Mouse (Mus musculus) limb, embryonic 12.5 days (tissue): ENCODE measurements around the gene Hoxd11. TPM values are rescaled to one million over a fixed set of nuclear protein-coding genes. Genes with fewer than 3 reads are reported as not detected.

Experiments
- ATAC-seq: fragments of 200-750 bp; cut with Nextera tagmentation; 2 replicates; pipeline ENCODE4 v1.8.0; 2017; ENCODE audit warnings: low read depth, moderate TSS enrichment; ENCODE audit not compliant: insufficient number of reproducible peaks, insufficient read depth, low FRiP score, low TSS enrichment
- H3K27ac ChIP-seq: fragments of 300-500 bp; sonication (generic); 2 replicates; pipeline ENCODE4 v1.5.1; 2016; ENCODE audit warnings: mild to moderate bottlenecking, moderate library complexity
- H3K27me3 ChIP-seq: fragments of 300-500 bp; sonication (generic); 2 replicates; pipeline ENCODE4 v1.6.1; 2016; ENCODE audit warnings: mild to moderate bottlenecking, moderate library complexity
- H3K36me3 ChIP-seq: fragments of 300-500 bp; sonication (generic); 2 replicates; pipeline ENCODE4 v1.6.1; 2016; ENCODE audit warnings: mild to moderate bottlenecking, moderate library complexity
- H3K4me1 ChIP-seq: fragments of 300-500 bp; sonication (generic); replicated peaks from 2 replicates; pipeline ENCODE4 v1.6.1; 2016
- H3K4me2 ChIP-seq: fragments of 300-500 bp; sonication (generic); 2 replicates; pipeline ENCODE4 v1.6.1; 2016; ENCODE audit warnings: mild to moderate bottlenecking, moderate library complexity
- H3K4me3 ChIP-seq: fragments of 300-500 bp; sonication (generic); replicated peaks from 2 replicates; pipeline ENCODE4 v1.5.1; 2016; ENCODE audit warnings: mild to moderate bottlenecking
- H3K9ac ChIP-seq: fragments of 300-500 bp; sonication (generic); replicated peaks from 2 replicates; pipeline ENCODE4 v1.6.1; 2016; ENCODE audit warnings: mild to moderate bottlenecking, moderate library complexity
- H3K9me3 ChIP-seq: fragments of 300-500 bp; sonication (generic); 2 replicates; pipeline ENCODE4 v1.6.1; 2016; ENCODE audit warnings: mild to moderate bottlenecking, moderate library complexity
- WGBS: fragments of 180-500 bp; shearing (Covaris S2); methylation state at CpG from one replicate; pipeline ENCODE4 v1.1.7; 2016; 5-methylcytosine and 5-hydroxymethylcytosine counted together
- polyA plus RNA-seq: library from polyadenylated mRNA; unstranded; fragments of >200 nt; fragmentation: Nextera tagmentation; extraction: Ambion mirVana; gene quantifications from 2 replicates; pipeline ENCODE4 v1.2.1, GENCODE M21; 2016

Gene Hoxd11
- polyA plus RNA-seq, 1 experiment from 2014 or later, result 62.0 TPM

GRCm38 (mm10) chr2:74667191-74667841 lies 12.0 kb upstream of the Hoxd11 start:
- Histone ChIP-seq H3K27me3 (peaks cover 64% of the 10 kb centered on the region), H3K4me1 (peaks cover 22% of the 10 kb centered on the region), H3K4me3 (peak overlapping the region; percentile 90), H3K9ac (peak overlapping the region; percentile 99), H3K9me3 (no peaks in the 10 kb centered on the region), H3K36me3 (no peaks in the 10 kb centered on the region), H3K4me2 (peak overlapping the region; percentile 74), H3K27ac (peak overlapping the region; percentile 95)
- under 1% methylated on average over 36 of the region's 36 CpGs for WGBS
- ATAC-seq, result no peak

GRCm38 (mm10) chr2:74667842-74668357 lies 11.5 kb upstream of the Hoxd11 start, which contains the start of gene Hoxd13:
Gene Hoxd13, plus strand, starts transcription at chr2:74668310.
- Histone ChIP-seq H3K4me1 (peaks cover 22% of the 10 kb centered on the region), H3K9ac (peak within 1 kb of the TSS; percentile 99), H3K4me3 (peak within 1 kb of the TSS; percentile 90), H3K27me3 (peaks cover 68% of the 10 kb centered on the region), H3K4me2 (peak within 1 kb of the TSS; percentile 74), H3K36me3 (no peaks in the 10 kb centered on the region), H3K27ac (peak within 1 kb of the TSS; percentile 95), H3K9me3 (no peaks in the 10 kb centered on the region)
- WGBS, result under 1% methylated on average over 28 of the region's 51 CpGs
- peak; percentile 89 for ATAC-seq

GRCm38 (mm10) chr2:74668370-74669229 lies 10.8 kb upstream of the Hoxd11 start:
- Histone ChIP-seq H3K9ac (peak overlapping the region; percentile 99), H3K27ac (peak overlapping the region; percentile 95), H3K9me3 (no peaks in the 10 kb centered on the region), H3K4me3 (peak overlapping the region; percentile 90), H3K4me1 (peaks cover 21% of the 10 kb centered on the region), H3K27me3 (peaks cover 69% of the 10 kb centered on the region), H3K4me2 (peak overlapping the region; percentile 74), H3K36me3 (no peaks in the 10 kb centered on the region)
- no peak for ATAC-seq
- WGBS, result under 1% methylated on average over 72 of the region's 74 CpGs

GRCm38 (mm10) chr2:74669230-74669578 lies 10.2 kb upstream of the Hoxd11 start:
- H3K4me2 ChIP-seq, result peak overlapping the region; percentile 74
- peaks cover 27% of the 10 kb centered on the region for H3K4me1 ChIP-seq
- peak overlapping the region; percentile 99 for H3K9ac ChIP-seq
- peak overlapping the region; percentile 95 for H3K27ac ChIP-seq
- H3K36me3 ChIP-seq, result no peaks in the 10 kb centered on the region
- H3K27me3 ChIP-seq, result peaks cover 69% of the 10 kb centered on the region
- WGBS, result 0% methylated on average over 3 of the region's 3 CpGs
- H3K9me3 ChIP-seq, result no peaks in the 10 kb centered on the region
- no peak for ATAC-seq
- peak overlapping the region; percentile 90 for H3K4me3 ChIP-seq

GRCm38 (mm10) chr2:74669650-74670235 lies 9.6 kb upstream of the Hoxd11 start:
- no peak for ATAC-seq
- H3K4me3 ChIP-seq, result peak overlapping the region; percentile 90
- peak overlapping the region; percentile 95 for H3K27ac ChIP-seq
- no peaks in the 10 kb centered on the region for H3K9me3 ChIP-seq
- H3K27me3 ChIP-seq, result peaks cover 69% of the 10 kb centered on the region
- H3K9ac ChIP-seq, result peak overlapping the region; percentile 99
- peaks cover 28% of the 10 kb centered on the region for H3K4me1 ChIP-seq
- no peaks in the 10 kb centered on the region for H3K36me3 ChIP-seq
- WGBS, result 1% methylated on average over 14 of the region's 14 CpGs
- peak overlapping the region; percentile 74 for H3K4me2 ChIP-seq

GRCm38 (mm10) chr2:74670632-74671188 lies 8.6 kb upstream of the Hoxd11 start:
- Histone ChIP-seq H3K4me3 (peak overlapping the region; percentile 90), H3K36me3 (no peaks in the 10 kb centered on the region), H3K9me3 (no peaks in the 10 kb centered on the region), H3K27ac (peak overlapping the region; percentile 66), H3K9ac (peak overlapping the region; percentile 99), H3K4me2 (peak overlapping the region; percentile 74), H3K4me1 (peaks cover 34% of the 10 kb centered on the region), H3K27me3 (peaks cover 73% of the 10 kb centered on the region)
- WGBS, result 4% methylated on average over 3 of the region's 3 CpGs
- no peak for ATAC-seq

GRCm38 (mm10) chr2:74671847-74672246 lies 7.5 kb upstream of the Hoxd11 start:
- WGBS, result 8% methylated on average over 5 of the region's 5 CpGs
- peak overlapping the region; percentile 99 for H3K9ac ChIP-seq
- peak overlapping the region; percentile 99 for H3K27ac ChIP-seq
- ATAC-seq, result no peak
- peaks cover 76% of the 10 kb centered on the region for H3K27me3 ChIP-seq
- peaks cover 42% of the 10 kb centered on the region for H3K4me1 ChIP-seq
- H3K9me3 ChIP-seq, result no peaks in the 10 kb centered on the region
- H3K4me3 ChIP-seq, result peak overlapping the region; percentile 90
- H3K36me3 ChIP-seq, result no peaks in the 10 kb centered on the region
- peak overlapping the region; percentile 74 for H3K4me2 ChIP-seq

- Histone ChIP-seq H3K4me2 (peak overlapping the region; percentile 74), H3K4me3 (peak overlapping the region; percentile 90), H3K36me3 (no peaks in the 10 kb centered on the region), H3K9ac (peak overlapping the region; percentile 99), H3K27me3 (peaks cover 75% of the 10 kb centered on the region), H3K4me1 (peaks cover 42% of the 10 kb centered on the region), H3K27ac (peak overlapping the region; percentile 99), H3K9me3 (no peaks in the 10 kb centered on the region)
- under 1% methylated on average over 40 of the region's 40 CpGs for WGBS
- peak; percentile 44 for ATAC-seq
Measured at GRCm38 (mm10) chr2:74672481-74673362, 6.6 kb upstream of the Hoxd11 start.

GRCm38 (mm10) chr2:74673835-74674425 lies 5.4 kb upstream of the Hoxd11 start:
- Histone ChIP-seq H3K9me3 (no peaks in the 10 kb centered on the region), H3K4me3 (peak overlapping the region; percentile 90), H3K27me3 (peaks cover 63% of the 10 kb centered on the region), H3K27ac (peak overlapping the region; percentile 99), H3K36me3 (no peaks in the 10 kb centered on the region), H3K9ac (peak overlapping the region; percentile 99), H3K4me2 (peak overlapping the region; percentile 74), H3K4me1 (peaks cover 35% of the 10 kb centered on the region)
- ATAC-seq, result 0 out of 2 replicates have a peak, but pooled peaks have one; percentile 11
- WGBS, result 2% methylated on average over 24 of the region's 24 CpGs
